Mouse (Mus musculus): ENCODE measurements at regions not wholly inside any gene's neighbourhood (a gene's known extent, or its start where the extent isn't known, plus 50 kb on each side); places are given as distances from the start of the nearest gene placed in this dataset.

- Histone ChIP-seq H3K9ac (ENCODE audit: low read depth, low read length) (no peak overlapping the region), H3K27me3 (ENCODE audit: control insufficient read depth, insufficient read depth, low read length) (no peaks in the 10 kb centered on the region), H3K4me1 (replicated peaks; ENCODE audit: control insufficient read depth, insufficient read depth, low read length) (no peaks in the 10 kb centered on the region), H3K9me3 (ENCODE audit: control insufficient read depth, low read length) (no peaks in the 10 kb centered on the region), H3K27ac (ENCODE audit: low read depth, low read length) (no peak overlapping the region), H3K4me2 (replicated peaks; ENCODE audit: low read depth, low read length) (no peak overlapping the region), H3K36me3 (ENCODE audit: control insufficient read depth, insufficient read depth, low read length) (no peaks in the 10 kb centered on the region), H3K4me3 (ENCODE audit: low read depth, low read length) (no peak overlapping the region)
- DNase-seq (ENCODE audit: low spot score) (no peak), ATAC-seq (ENCODE audit: low FRiP score) (no peak)
- WGBS, result 80% methylated on average over 4 of the region's 4 CpGs
Measured at GRCm38 (mm10) chr14:113431220-113431619, 116.8 kb downstream of the Tpm3-rs7 start.

DNA sequence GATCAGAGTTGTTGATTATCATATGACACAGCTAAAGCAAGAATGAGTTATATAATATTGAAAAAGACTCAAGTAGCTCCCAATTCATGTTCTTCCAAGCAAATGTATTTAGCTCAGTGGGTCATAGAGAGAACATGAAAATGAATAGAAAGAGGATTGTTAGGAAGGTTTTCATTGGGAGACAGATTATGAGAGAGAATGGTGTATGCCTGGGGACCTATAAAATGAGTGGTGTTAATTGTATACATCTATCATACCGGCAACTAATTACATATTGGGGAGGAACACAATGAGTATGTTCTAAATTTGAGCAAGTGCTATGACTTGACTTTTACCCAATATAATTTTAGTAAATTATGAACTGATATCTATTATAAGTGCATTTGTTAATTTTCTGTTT, 127.9 kb downstream of the Tpm3-rs7 start:
- Histone ChIP-seq H3K36me3 (ENCODE audit: control insufficient read depth, insufficient read depth, low read length) (no peaks in the 10 kb centered on the region), H3K4me3 (ENCODE audit: low read depth, low read length) (no peak overlapping the region), H3K9ac (ENCODE audit: low read depth, low read length) (no peak overlapping the region), H3K4me1 (replicated peaks; ENCODE audit: control insufficient read depth, insufficient read depth, low read length) (no peaks in the 10 kb centered on the region), H3K27me3 (ENCODE audit: control insufficient read depth, insufficient read depth, low read length) (no peaks in the 10 kb centered on the region), H3K4me2 (replicated peaks; ENCODE audit: low read depth, low read length) (no peak overlapping the region), H3K9me3 (ENCODE audit: control insufficient read depth, low read length) (no peaks in the 10 kb centered on the region), H3K27ac (ENCODE audit: low read depth, low read length) (no peak overlapping the region)
- no peak for ATAC-seq (ENCODE audit: low FRiP score)
- DNase-seq (ENCODE audit: low spot score), result no peak
- WGBS, result 93% methylated on average over 1 of the region's 1 CpGs

GRCm38 (mm10) chr14:113454891-113455290, 140.5 kb downstream of the Tpm3-rs7 start:
- no peak for DNase-seq (ENCODE audit: low spot score)
- H3K27me3 ChIP-seq (ENCODE audit: control insufficient read depth, insufficient read depth, low read length), result no peaks in the 10 kb centered on the region
- WGBS, result 85% methylated on average over 1 of the region's 1 CpGs
- no peak overlapping the region for H3K4me2 ChIP-seq (replicated peaks; ENCODE audit: low read depth, low read length)
- H3K4me1 ChIP-seq (replicated peaks; ENCODE audit: control insufficient read depth, insufficient read depth, low read length), result no peaks in the 10 kb centered on the region
- H3K4me3 ChIP-seq (ENCODE audit: low read depth, low read length), result no peak overlapping the region
- H3K36me3 ChIP-seq (ENCODE audit: control insufficient read depth, insufficient read depth, low read length), result no peaks in the 10 kb centered on the region
- no peak overlapping the region for H3K27ac ChIP-seq (ENCODE audit: low read depth, low read length)
- H3K9ac ChIP-seq (ENCODE audit: low read depth, low read length), result no peak overlapping the region
- H3K9me3 ChIP-seq (ENCODE audit: control insufficient read depth, low read length), result no peaks in the 10 kb centered on the region
- no peak for ATAC-seq (ENCODE audit: low FRiP score)

DNA sequence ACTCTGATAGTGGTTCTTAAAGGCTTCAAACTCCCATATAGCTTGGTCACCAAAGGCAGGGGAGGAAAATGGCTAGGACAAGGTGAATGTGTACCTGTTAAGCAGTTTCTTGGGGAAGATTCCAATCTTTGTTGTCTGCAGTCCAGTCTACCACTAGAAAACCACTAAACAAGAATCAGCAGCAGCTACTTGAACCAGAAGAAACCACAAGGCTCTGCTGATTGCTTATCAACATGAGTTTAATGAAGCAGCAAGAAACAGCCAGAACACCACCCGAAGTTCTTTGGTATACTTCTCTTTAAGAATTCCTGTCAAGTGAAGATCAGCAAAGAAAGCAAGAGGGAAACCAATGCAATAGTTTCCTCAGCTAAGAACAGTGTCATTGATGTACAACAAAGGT, 143.1 kb downstream of the Tpm3-rs7 start:
- DNase-seq (ENCODE audit: low spot score) (no peak), ATAC-seq (ENCODE audit: low FRiP score) (no peak)
- Histone ChIP-seq H3K4me3 (ENCODE audit: low read depth, low read length) (no peak overlapping the region), H3K4me2 (replicated peaks; ENCODE audit: low read depth, low read length) (no peak overlapping the region), H3K9ac (ENCODE audit: low read depth, low read length) (no peak overlapping the region), H3K27me3 (ENCODE audit: control insufficient read depth, insufficient read depth, low read length) (no peaks in the 10 kb centered on the region), H3K27ac (ENCODE audit: low read depth, low read length) (no peak overlapping the region), H3K36me3 (ENCODE audit: control insufficient read depth, insufficient read depth, low read length) (no peaks in the 10 kb centered on the region), H3K9me3 (ENCODE audit: control insufficient read depth, low read length) (no peaks in the 10 kb centered on the region), H3K4me1 (replicated peaks; ENCODE audit: control insufficient read depth, insufficient read depth, low read length) (no peaks in the 10 kb centered on the region)
- 71% methylated on average over 1 of the region's 1 CpGs for WGBS

- H3K9ac ChIP-seq (ENCODE audit: low read depth, low read length), result no peak overlapping the region
- DNase-seq (ENCODE audit: low spot score) (peak; percentile 8), ATAC-seq (ENCODE audit: low FRiP score) (peak; percentile 78)
- no peak overlapping the region for H3K4me3 ChIP-seq (ENCODE audit: low read depth, low read length)
- no peaks in the 10 kb centered on the region for H3K9me3 ChIP-seq (ENCODE audit: control insufficient read depth, low read length)
- H3K4me2 ChIP-seq (replicated peaks; ENCODE audit: low read depth, low read length), result no peak overlapping the region
- no peaks in the 10 kb centered on the region for H3K36me3 ChIP-seq (ENCODE audit: control insufficient read depth, insufficient read depth, low read length)
- no peaks in the 10 kb centered on the region for H3K27me3 ChIP-seq (ENCODE audit: control insufficient read depth, insufficient read depth, low read length)
- H3K4me1 ChIP-seq (replicated peaks; ENCODE audit: control insufficient read depth, insufficient read depth, low read length), result no peaks in the 10 kb centered on the region
- H3K27ac ChIP-seq (ENCODE audit: low read depth, low read length), result no peak overlapping the region
- WGBS, result 67% methylated on average over 5 of the region's 5 CpGs
Measured at GRCm38 (mm10) chr14:113469072-113469471, 154.7 kb downstream of the Tpm3-rs7 start.

DNA sequence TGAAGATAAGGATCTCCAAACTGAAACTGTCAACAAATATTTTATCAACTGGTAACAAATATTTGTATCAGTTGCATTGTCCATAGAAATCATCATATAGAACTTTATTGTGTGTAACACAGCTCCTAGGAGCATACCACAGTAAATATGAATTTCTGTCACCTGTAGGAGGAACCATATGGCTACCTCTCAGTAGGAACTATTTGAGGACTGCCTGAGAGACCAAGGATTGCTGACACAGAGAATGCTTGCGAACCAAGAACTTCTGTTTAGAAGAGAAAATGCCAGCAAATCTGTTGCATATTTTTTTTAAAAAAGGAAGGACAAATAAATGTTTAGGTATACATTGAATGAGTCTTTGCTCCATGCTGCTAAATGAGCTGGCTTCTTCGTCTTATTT, 155.6 kb downstream of the Tpm3-rs7 start:
- Histone ChIP-seq H3K36me3 (ENCODE audit: control insufficient read depth, insufficient read depth, low read length) (no peaks in the 10 kb centered on the region), H3K9me3 (ENCODE audit: control insufficient read depth, low read length) (no peaks in the 10 kb centered on the region), H3K9ac (ENCODE audit: low read depth, low read length) (no peak overlapping the region), H3K4me3 (ENCODE audit: low read depth, low read length) (no peak overlapping the region), H3K27me3 (ENCODE audit: control insufficient read depth, insufficient read depth, low read length) (no peaks in the 10 kb centered on the region), H3K4me1 (replicated peaks; ENCODE audit: control insufficient read depth, insufficient read depth, low read length) (no peaks in the 10 kb centered on the region), H3K4me2 (replicated peaks; ENCODE audit: low read depth, low read length) (no peak overlapping the region), H3K27ac (ENCODE audit: low read depth, low read length) (no peak overlapping the region)
- no peak for DNase-seq (ENCODE audit: low spot score)
- WGBS, result 87% methylated on average over 2 of the region's 2 CpGs
- no peak for ATAC-seq (ENCODE audit: low FRiP score)

- H3K36me3 ChIP-seq (ENCODE audit: control insufficient read depth, insufficient read depth, low read length), result no peaks in the 10 kb centered on the region
- DNase-seq (ENCODE audit: low spot score), result no peak
- no peak overlapping the region for H3K4me2 ChIP-seq (replicated peaks; ENCODE audit: low read depth, low read length)
- H3K4me3 ChIP-seq (ENCODE audit: low read depth, low read length), result no peak overlapping the region
- no peak overlapping the region for H3K9ac ChIP-seq (ENCODE audit: low read depth, low read length)
- H3K27me3 ChIP-seq (ENCODE audit: control insufficient read depth, insufficient read depth, low read length), result no peaks in the 10 kb centered on the region
- H3K4me1 ChIP-seq (replicated peaks; ENCODE audit: control insufficient read depth, insufficient read depth, low read length), result no peaks in the 10 kb centered on the region
- no peak for ATAC-seq (ENCODE audit: low FRiP score)
- no peak overlapping the region for H3K27ac ChIP-seq (ENCODE audit: low read depth, low read length)
- 79% methylated on average over 2 of the region's 2 CpGs for WGBS
- no peaks in the 10 kb centered on the region for H3K9me3 ChIP-seq (ENCODE audit: control insufficient read depth, low read length)
Measured at GRCm38 (mm10) chr14:113486591-113486990, 172.2 kb downstream of the Tpm3-rs7 start.

- H3K4me1 ChIP-seq (replicated peaks; ENCODE audit: control insufficient read depth, insufficient read depth, low read length), result no peaks in the 10 kb centered on the region
- no peak overlapping the region for H3K4me3 ChIP-seq (ENCODE audit: low read depth, low read length)
- DNase-seq (ENCODE audit: low spot score), result no peak
- H3K9me3 ChIP-seq (ENCODE audit: control insufficient read depth, low read length), result no peaks in the 10 kb centered on the region
- no peaks in the 10 kb centered on the region for H3K36me3 ChIP-seq (ENCODE audit: control insufficient read depth, insufficient read depth, low read length)
- no peak overlapping the region for H3K4me2 ChIP-seq (replicated peaks; ENCODE audit: low read depth, low read length)
- no peaks in the 10 kb centered on the region for H3K27me3 ChIP-seq (ENCODE audit: control insufficient read depth, insufficient read depth, low read length)
- 91% methylated on average over 2 of the region's 2 CpGs for WGBS
- no peak for ATAC-seq (ENCODE audit: low FRiP score)
- H3K27ac ChIP-seq (ENCODE audit: low read depth, low read length), result no peak overlapping the region
- H3K9ac ChIP-seq (ENCODE audit: low read depth, low read length), result no peak overlapping the region
Measured at GRCm38 (mm10) chr14:113503796-113504195, 189.4 kb downstream of the Tpm3-rs7 start.
